Mouse (Mus musculus) C3H10T1/2 (cell line): ENCODE results near the gene Gm21209. TPM values are rescaled to one million over a fixed set of nuclear protein-coding genes. Genes with fewer than 3 reads are reported as not detected.

Experiments
- polyA plus RNA-seq, 2 experiments: library from polyadenylated mRNA; unstranded; fragments of >200 nt; fragmentation: generic; extraction: Trizol; gene quantifications; one replicate each; pipeline ENCODE4 v1.2.1; 2012; ENCODE audit warnings: missing spikeins in 2 of 2

Gm21209 gene
- not detected for polyA plus RNA-seq

GRCm38 (mm10) chrY:49570856-49571255, at the start of gene Gm21209:
Gene Gm21209, plus strand, starts transcription at chrY:49571156.

